Mouse (Mus musculus): Measurements from ENCODE around the gene 9030612E09Rik.

The 9030612E09Rik gene

GRCm38 (mm10) chr10:43211866-43212265 lies 37.4 kb downstream of the 9030612E09Rik start:
- peak; percentile 38 for DNase-seq

- no peak for DNase-seq
Measured at GRCm38 (mm10) chr10:43217361-43217900, 42.9 kb downstream of the 9030612E09Rik start.

GRCm38 (mm10) chr10:43220479-43220878 lies 46.0 kb downstream of the 9030612E09Rik start:
- no peak for DNase-seq

GRCm38 (mm10) chr10:43220910-43221625 lies 46.6 kb downstream of the 9030612E09Rik start, which contains the start of gene Pdss2:
Pdss2 (plus strand) TSS chr10:43221486.
- DNase-seq = peak; percentile 93

GRCm38 (mm10) chr10:43221659-43222058 lies 47.2 kb downstream of the 9030612E09Rik start:
- no peak for DNase-seq

GRCm38 (mm10) chr10:43223391-43223790 lies 48.9 kb downstream of the 9030612E09Rik start:
- DNase-seq = no peak

All from lung, postnatal 14 days (tissue).